Mouse (Mus musculus) olfactory bulb, adult 2 months (tissue): ENCODE data around the gene Ndufa10.

Experiments used
- CTCF ChIP-seq: fragments of 200-500 bp; IDR thresholded peaks from 2 replicates; pipeline ENCODE4 v1.5.1; 2012; ENCODE audit warnings: low read depth, mild to moderate bottlenecking, low read length, moderate library complexity; ENCODE audit not compliant: insufficient read depth
- POLR2A ChIP-seq: fragments of 200-500 bp; IDR thresholded peaks from 2 replicates; pipeline ENCODE4 v1.6.1; 2012; ENCODE audit warnings: mild to moderate bottlenecking, low read depth, low read length, moderate library complexity; ENCODE audit not compliant: insufficient read depth

GRCm38 (mm10) chr1:92496001-92496400 lies 22.3 kb upstream of the Ndufa10 start, which contains the start of gene Olfr1415:
- TF ChIP-seq CTCF (no peak), POLR2A (no peak)
